Mouse (Mus musculus) layer of hippocampus, postnatal 14 days (tissue): ENCODE measurements around the gene Klf14. TPM values are rescaled to one million over a fixed set of nuclear protein-coding genes. Genes with fewer than 3 reads are reported as not detected.

ENCODE experiments used
- DNase-seq, 2 experiments: peaks; one replicate each; pipeline ENCODE4 v3.0.0; 2021 to 2022; ENCODE audit warnings: low spot score in 2 of 2, mixed read lengths in 1 of 2
- long read RNA-seq, 2 experiments: library from polyadenylated mRNA; stranded (forward); transcript quantifications; one replicate each; pipeline ENCODE4 v2.0.0; 2021
- total RNA-seq, 2 experiments: library from RNA; stranded (reverse); gene quantifications; 2 replicates each; pipeline ENCODE4 v1.2.3; 2021

The Klf14 gene
- total RNA-seq = under 1 TPM; 0.31 to 0.85 TPM
- long read RNA-seq, experiment 1, partial matches to known transcripts = 0 of 1 reads
- long read RNA-seq, experiment 1, other reads (novel, unspliced or antisense) = 0 of 1 reads
- long read RNA-seq, experiment 2, partial matches to known transcripts = 0 of 2 reads
- long read RNA-seq, experiment 2, other reads (novel, unspliced or antisense) = 0 of 2 reads

GRCm38 (mm10) chr6:30958736-30959540 is at the start of gene Klf14:
Gene Klf14 (minus strand): TSS chr6:30959078.
- DNase-seq = no peak

- DNase-seq = no peak
Observed at GRCm38 (mm10) chr6:31006111-31006600, 47.3 kb upstream of the Klf14 start.

DNA sequence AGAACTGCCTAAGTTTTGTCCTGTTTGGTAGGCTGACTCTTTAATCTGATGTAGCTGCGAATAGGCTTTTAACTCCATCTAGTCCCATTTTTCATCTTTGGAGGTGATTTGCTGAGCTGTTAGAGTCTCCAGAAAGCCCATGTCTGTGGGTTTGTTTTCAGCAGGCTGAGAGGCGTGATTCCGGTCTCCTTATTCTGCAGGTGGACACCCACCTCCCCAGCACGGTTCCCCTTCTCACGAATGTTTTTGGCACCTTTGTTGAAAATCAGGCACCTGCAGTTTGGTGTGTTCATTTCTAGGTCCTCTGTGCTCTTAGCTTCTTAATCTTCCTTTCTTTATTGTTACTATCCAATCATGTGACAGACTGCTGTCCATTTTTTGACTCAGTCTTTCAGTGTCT is 27.5 kb upstream of the Klf14 start:
- DNase-seq = no peak

- no peak for DNase-seq
Observed at GRCm38 (mm10) chr6:30983021-30983420, 24.1 kb upstream of the Klf14 start.

DNA sequence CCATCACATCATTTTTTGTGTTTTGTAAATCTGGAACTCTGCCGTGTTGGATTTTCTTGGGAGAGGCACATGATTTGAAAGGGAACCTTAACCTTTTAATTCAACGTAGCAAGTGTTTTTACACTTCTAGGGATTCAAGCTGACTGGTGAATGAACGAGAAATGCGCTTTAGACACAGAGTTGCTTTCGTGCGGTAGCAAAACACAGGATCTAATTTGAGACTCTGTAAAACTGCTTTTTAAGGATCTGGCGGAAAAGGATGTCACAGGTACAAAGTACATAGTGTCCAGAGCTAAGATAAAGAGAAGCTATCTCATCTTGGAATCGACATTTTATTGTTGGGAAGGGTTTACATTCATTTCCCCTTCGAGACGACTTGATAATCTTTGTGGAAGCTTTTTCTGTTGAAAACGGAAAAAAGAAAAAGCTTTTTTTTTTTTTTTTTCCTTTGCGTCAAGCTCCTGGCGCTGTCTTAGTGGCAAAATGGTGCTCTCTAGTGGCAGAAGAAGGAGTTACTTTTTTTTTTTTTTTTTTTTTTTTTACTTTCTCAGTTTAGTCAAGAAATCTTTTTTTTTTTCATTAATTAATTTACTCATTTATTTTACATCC is 23.6 kb upstream of the Klf14 start:
- no peak for DNase-seq

- DNase-seq = no peak
Observed at GRCm38 (mm10) chr6:30981351-30981750, 22.5 kb upstream of the Klf14 start.

DNA sequence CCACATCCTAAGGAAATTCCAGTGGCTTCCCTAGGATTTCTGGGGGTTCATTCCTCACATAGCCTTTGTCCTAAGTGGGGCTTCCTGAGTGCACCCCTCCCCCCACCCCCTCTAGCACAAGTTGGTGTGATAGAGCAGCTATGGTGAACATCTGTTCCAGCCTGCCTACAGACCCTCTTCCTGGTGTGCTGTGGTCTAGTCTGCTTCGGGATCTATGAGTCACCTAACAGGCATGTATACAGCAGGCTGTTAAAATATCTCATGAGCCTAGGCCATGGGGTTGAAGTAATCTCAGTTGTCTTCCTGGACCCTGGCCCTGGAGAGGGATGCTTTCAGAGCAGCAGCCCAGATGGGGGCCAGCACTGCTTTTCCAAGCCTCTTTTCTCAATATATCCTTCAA is 19.7 kb upstream of the Klf14 start:
- no peak for DNase-seq

DNA sequence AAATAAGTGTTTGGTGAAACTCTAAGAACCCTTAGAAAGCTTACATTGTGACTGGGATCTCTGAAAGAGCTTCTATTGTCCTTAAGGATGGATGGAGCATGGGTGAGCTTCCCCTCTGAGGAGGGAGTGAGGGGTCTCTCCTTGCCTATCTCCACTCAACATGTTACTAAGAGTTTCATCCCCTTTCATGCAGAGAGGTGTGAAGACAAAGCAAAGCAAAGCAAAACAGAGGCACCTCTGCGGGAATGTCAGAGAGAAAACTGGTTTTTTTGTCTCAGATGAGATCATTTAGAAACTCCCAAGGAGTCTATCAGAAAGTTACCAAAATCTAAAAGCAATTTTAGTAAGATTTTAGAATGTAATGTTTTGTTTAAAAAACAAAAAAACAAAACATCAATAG is 13.2 kb upstream of the Klf14 start:
- no peak for DNase-seq

GRCm38 (mm10) chr6:30957784-30958735 is 818 bp downstream of the Klf14 start:
- peak; percentile 14 to 26 for DNase-seq

DNA sequence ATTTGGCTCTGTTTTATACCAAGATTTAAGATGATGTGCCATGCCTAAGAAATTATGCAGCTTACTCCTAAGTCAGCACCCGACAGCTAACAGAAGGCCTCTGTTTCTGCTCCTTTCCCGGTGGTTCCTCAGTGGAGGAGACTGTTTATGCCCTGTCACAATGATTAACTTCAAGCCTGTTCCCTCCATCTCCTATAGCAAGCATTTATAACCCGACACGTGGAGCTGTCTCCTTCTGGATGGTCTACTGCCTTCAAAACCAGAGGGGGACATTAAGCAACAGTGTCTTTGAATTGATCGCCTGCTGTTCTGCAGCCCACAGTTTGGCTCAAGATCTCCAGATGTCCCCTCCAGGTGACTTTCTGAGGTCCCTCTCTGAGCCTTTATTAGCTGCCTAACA is 19.6 kb downstream of the Klf14 start:
- no peak for DNase-seq

DNA sequence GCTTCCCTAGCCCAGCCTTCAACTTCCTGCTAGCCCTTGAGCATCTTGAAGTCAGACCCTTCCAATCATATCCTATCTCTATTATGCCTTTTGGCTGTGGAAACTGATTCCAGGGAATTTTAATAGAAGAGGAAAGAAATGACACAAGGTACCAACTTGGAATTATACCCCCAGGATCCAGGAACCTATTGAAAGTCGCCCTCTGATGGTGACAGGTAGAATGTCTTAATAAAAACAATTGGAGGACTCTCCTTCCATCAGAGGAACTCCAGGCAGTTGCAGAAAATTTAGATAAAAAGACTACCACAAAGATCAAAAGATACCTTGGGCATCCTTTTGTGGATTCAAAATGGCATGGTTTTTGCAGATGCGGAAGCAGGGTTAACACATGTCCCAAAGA is 36.1 kb downstream of the Klf14 start:
- DNase-seq = peak in 1 of 2 experiments; percentile 5

- DNase-seq = no peak
Observed at GRCm38 (mm10) chr6:30921826-30922225, 37.1 kb downstream of the Klf14 start.

DNA sequence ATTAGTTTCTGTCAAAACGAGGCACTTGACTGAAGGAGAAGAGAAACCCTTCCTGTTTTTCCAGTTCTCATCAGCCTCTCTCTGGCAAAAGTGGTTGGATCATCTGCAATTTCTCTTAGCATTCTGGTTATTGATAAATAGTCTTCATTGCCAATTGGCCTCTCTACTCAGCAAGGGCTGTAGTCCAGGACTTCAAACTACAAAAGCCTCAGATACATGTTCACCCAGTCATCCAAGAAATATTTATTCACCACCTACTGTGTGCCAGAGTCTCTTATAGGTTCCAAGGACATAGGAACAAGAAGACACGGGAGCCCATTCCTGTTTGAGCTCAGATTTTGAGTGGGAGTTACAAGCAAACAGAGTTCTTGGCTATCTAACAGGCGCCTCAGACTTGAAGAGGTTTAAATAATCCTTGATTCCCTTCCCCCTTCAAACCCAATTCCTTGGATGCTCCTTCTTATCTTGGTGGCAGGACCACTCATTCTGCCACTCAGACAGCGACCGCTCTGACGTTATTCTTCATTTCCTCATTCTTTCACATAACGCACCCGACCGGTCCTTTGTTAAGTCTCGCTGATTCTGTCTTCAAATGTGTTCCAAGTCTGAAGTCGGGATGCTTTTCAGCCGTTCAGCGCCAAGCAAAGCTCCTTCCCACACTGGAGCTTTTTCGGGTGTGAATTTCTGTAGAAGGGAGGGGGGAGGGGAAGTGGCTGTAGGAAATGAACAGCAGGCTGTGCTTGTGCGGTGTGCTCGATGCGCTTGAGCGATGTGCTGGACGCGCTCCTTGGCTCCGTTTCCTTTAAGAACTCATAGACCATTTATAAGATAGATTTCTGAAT is 37.8 kb downstream of the Klf14 start:
- DNase-seq = peak; percentile 35 to 52

GRCm38 (mm10) chr6:30915473-30915872 is 43.4 kb downstream of the Klf14 start, which contains the start of gene Tsga13:
Gene Tsga13 (minus strand): TSS chr6:30915573.
- no peak for DNase-seq

DNA sequence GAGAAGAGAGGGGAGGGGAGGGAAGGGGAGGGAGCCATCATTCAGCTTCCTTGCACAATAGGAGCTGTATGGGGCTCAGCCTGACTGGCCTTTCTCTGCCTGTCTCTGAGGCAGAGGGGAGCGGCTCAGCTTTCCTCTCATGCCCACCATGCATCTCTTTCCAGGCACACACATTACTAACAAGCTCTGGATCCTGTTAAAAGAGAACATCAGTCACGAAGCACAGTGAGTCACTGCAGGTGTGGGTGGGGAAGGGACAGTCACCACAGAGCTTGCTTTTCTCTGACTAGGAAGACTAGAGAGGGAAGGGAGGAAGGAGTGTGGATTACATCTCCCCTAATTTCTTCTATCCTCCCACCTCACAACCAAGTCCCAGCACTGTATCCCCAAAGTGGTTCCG is 50.9 kb downstream of the Klf14 start:
- DNase-seq = peak in 1 of 2 experiments; percentile 12

Other genes starting within 250 kb of the Klf14 start
- 10 to 100 TPM; 72.8 to 77.3 TPM for gene Mest, start 235.5 kb downstream of the Klf14 start, total RNA-seq
- 10 to 100 TPM; 61.6 to 68.4 TPM for gene Copg2, start 62.3 kb downstream of the Klf14 start, total RNA-seq
- gene Tsga13, start 43.5 kb downstream of the Klf14 start, total RNA-seq = under 1 TPM in 1 of 2 experiments, not detected in 1; 0.58 TPM